Mouse (Mus musculus): ENCODE measurements at regions not wholly inside any gene's neighbourhood (a gene's known extent, or its start where the extent isn't known, plus 50 kb on each side); places are given as distances from the start of the nearest gene placed in this dataset.

DNA sequence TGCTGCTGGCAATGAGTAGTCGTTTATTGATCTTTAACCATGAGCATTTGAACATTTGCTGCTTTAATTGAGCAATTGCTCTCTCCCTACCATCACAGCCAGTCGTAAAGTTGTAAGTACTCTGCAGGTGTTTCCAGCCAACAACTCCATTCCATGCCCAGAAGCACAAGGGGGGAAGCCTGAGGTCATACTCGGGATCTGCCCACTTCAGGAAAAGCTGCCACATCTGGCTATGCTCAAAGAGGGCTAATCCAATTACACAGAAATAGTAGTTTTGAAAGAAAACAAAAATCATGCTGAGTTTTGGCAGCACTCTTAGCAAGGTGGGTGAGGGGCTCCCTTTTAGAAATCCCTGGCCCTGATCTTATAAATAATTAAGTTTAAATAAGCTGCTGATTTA is 217.0 kb downstream of the Irx1 start:
- TF ChIP-seq CTCF (IDR thresholded peaks at IDR 0.05; ENCODE audit: extremely low read depth, insufficient read length, insufficient replicate concordance, low read depth, low read length) (no peak), POLR2A (IDR thresholded peaks at IDR 0.05; ENCODE audit: low read depth, low read length) (no peak)

All from small intestine, adult 2 months (tissue).